Mouse (Mus musculus) lung, postnatal 0 days (tissue): ENCODE results near the gene Phf7. TPM values are rescaled to one million over a fixed set of nuclear protein-coding genes. Genes with fewer than 3 reads are reported as not detected.

Source experiments
- ATAC-seq: fragments of 200-750 bp; cut with Nextera tagmentation; 2 replicates; pipeline ENCODE4 v1.8.0; 2017; ENCODE audit warnings: moderate library complexity
- DNase-seq: peaks from one replicate; pipeline ENCODE4 v3.0.0-alpha.2; 2016; ENCODE audit warnings: low spot score
- H3K27ac ChIP-seq: fragments of 300-500 bp; sonication (generic); 2 replicates; pipeline ENCODE4 v1.5.1; 2014; ENCODE audit warnings: antibody characterized with exemption, mild to moderate bottlenecking, low read length, mixed read lengths
- H3K27me3 ChIP-seq: fragments of 300-500 bp; sonication (generic); replicated peaks from 2 replicates; pipeline ENCODE4 v1.6.1; 2014; ENCODE audit warnings: low read length, mixed read lengths; ENCODE audit not compliant: insufficient read depth
- H3K36me3 ChIP-seq: fragments of 300-500 bp; sonication (generic); 2 replicates; pipeline ENCODE4 v1.6.1; 2014; ENCODE audit warnings: low read length, mixed read lengths; ENCODE audit not compliant: insufficient read depth
- H3K4me1 ChIP-seq: fragments of 300-500 bp; sonication (generic); 2 replicates; pipeline ENCODE4 v1.6.1; 2014; ENCODE audit warnings: antibody characterized with exemption, low read depth, low read length, mixed read lengths; ENCODE audit not compliant: insufficient read depth
- H3K4me2 ChIP-seq: fragments of 300-500 bp; sonication (generic); replicated peaks from 2 replicates; pipeline ENCODE4 v1.6.1; 2014; ENCODE audit warnings: low read depth, mild to moderate bottlenecking, low read length, moderate library complexity, mixed read lengths
- H3K4me3 ChIP-seq: fragments of 300-500 bp; sonication (generic); 2 replicates; pipeline ENCODE4 v1.5.1; 2014; ENCODE audit warnings: low read depth, low read length
- H3K9ac ChIP-seq: fragments of 300-500 bp; sonication (generic); replicated peaks from 2 replicates; pipeline ENCODE4 v1.6.1; 2014; ENCODE audit warnings: low read depth, mild to moderate bottlenecking
- H3K9me3 ChIP-seq: fragments of 300-500 bp; sonication (generic); 2 replicates; pipeline ENCODE4 v1.6.1; 2016; ENCODE audit warnings: low read length, mixed read lengths
- CTCF ChIP-seq: IDR thresholded peaks from 2 replicates; pipeline ENCODE4 v1.5.1; 2016; ENCODE audit warnings: antibody characterized with exemption, mild to moderate bottlenecking
- EP300 ChIP-seq: IDR thresholded peaks from 2 replicates; pipeline ENCODE4 v1.6.1; 2016; ENCODE audit warnings: antibody characterized with exemption, mild to moderate bottlenecking, control low read depth
- WGBS: fragments of 180-500 bp; shearing (Covaris S2); extraction: QIAGEN DNeasy Blood & Tissue Kit; methylation state at CpG from one replicate; pipeline ENCODE4 v1.1.7; 2014; 5-methylcytosine and 5-hydroxymethylcytosine counted together
- polyA plus RNA-seq: library from polyadenylated mRNA; unstranded; fragments of >200 nt; fragmentation: Nextera tagmentation; extraction: Ambion mirVana; gene quantifications from 2 replicates; pipeline ENCODE4 v1.2.1, GENCODE M21; 2015

Phf7 gene
- polyA plus RNA-seq, 1 experiment from 2014 or later, result 18.8 TPM

DNA sequence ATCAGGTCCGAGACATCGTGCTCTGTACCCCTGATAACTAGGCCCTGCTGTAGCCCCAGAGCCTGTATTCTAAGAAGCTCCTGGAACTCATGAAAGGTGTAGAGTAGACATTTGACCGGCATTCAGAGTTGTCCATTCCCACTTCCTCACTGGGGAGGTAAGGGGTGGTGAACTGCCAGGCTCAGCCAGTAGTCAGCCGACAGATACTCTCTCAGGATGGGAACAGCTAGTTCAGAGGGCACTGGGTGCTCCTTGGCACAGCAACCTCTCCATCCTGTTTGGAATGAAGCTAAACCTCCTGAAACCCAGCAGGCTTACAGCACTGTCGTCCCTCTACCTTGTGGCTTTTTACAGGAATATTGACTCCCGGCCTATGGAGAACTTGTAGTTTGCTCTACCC, 39.3 kb downstream of the Phf7 start:
- Histone ChIP-seq H3K4me2 (no peak overlapping the region), H3K9ac (no peak overlapping the region), H3K4me3 (no peak overlapping the region), H3K27me3 (no peaks in the 10 kb centered on the region), H3K36me3 (no peaks in the 10 kb centered on the region), H3K27ac (no peak overlapping the region; the same call in 1 of the 2 replicates), H3K4me1 (peaks cover 3% of the 10 kb centered on the region; the same call in 1 of the 2 replicates), H3K9me3 (no peaks in the 10 kb centered on the region)
- TF ChIP-seq CTCF, result no peak
- no peak for TF ChIP-seq EP300
- ATAC-seq (no peak), DNase-seq (no peak)
- WGBS, result 84% methylated on average over 6 of the region's 6 CpGs

DNA sequence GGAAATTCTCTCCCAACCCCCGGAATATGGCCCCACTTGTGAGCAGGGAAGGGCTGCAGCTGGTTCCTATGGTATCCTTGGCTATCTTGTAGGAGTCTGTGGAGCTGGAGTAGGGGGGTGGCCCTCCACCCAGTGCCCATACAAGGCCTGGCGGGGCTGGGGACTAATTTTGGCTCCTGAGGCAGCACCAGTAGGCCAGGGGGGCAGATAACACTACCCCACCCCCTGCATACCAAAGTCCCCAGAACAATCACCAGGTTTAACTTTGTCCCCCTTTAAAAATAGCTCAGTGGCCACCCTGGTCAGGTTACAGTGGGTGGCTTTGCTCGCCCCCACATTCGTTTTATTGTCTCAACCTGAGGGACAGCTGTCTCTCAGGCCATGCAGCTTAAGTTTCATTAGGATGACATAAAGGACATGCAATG, 42.0 kb downstream of the Phf7 start:
- Histone ChIP-seq H3K4me2 (no peak overlapping the region), H3K9ac (no peak overlapping the region), H3K27ac (no peak overlapping the region), H3K4me3 (no peak overlapping the region), H3K36me3 (no peaks in the 10 kb centered on the region), H3K27me3 (no peaks in the 10 kb centered on the region), H3K4me1 (peaks cover 5% of the 10 kb centered on the region; the same call in 1 of the 2 replicates), H3K9me3 (no peaks in the 10 kb centered on the region)
- no peak for ATAC-seq
- no peak for TF ChIP-seq EP300
- TF ChIP-seq CTCF, result no peak
- 72% methylated on average over 4 of the region's 4 CpGs for WGBS
- no peak for DNase-seq

DNA sequence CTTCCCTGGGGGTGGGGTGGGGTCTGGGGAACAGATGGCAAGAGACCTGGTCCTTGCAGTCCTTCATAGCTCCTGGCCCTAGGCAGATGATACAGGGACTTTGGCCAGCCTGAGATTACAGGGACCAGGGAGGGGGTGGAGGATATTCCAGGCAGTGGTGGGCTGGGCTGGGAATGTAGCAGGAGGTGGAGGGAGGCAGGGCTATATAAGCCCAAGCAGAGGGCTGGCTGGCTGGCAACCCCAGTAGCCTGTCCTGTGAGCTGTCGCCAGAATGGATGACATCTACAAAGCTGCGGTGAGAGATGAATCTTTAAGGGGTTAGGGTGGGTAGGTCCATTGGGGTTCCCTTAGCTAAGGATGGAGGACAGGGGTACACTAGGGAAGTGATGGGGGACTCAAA, 43.0 kb downstream of the Phf7 start, which contains the start of gene Tnnc1:
TSS of gene Tnnc1 (plus strand) at position 229 of the 400 bp plus-strand sequence.
- peaks cover 5% of the 10 kb centered on the region; the same call in 1 of the 2 replicates for H3K4me1 ChIP-seq
- H3K9ac ChIP-seq, result no peak within 1 kb of the TSS
- no peaks in the 10 kb centered on the region for H3K27me3 ChIP-seq
- ATAC-seq, result no peak
- peaks cover 9% of the 10 kb centered on the region; the same call in 1 of the 2 replicates for H3K36me3 ChIP-seq
- peak within 1 kb of the TSS; percentile 77; the same call in 1 of the 2 replicates for H3K4me3 ChIP-seq
- H3K9me3 ChIP-seq, result no peaks in the 10 kb centered on the region
- H3K4me2 ChIP-seq, result peak within 1 kb of the TSS; percentile 72
- H3K27ac ChIP-seq, result peak within 1 kb of the TSS; percentile 94
- no peak for DNase-seq
- TF ChIP-seq EP300, result no peak
- TF ChIP-seq CTCF, result no peak
- WGBS, result 48% methylated on average over 2 of the region's 2 CpGs

DNA sequence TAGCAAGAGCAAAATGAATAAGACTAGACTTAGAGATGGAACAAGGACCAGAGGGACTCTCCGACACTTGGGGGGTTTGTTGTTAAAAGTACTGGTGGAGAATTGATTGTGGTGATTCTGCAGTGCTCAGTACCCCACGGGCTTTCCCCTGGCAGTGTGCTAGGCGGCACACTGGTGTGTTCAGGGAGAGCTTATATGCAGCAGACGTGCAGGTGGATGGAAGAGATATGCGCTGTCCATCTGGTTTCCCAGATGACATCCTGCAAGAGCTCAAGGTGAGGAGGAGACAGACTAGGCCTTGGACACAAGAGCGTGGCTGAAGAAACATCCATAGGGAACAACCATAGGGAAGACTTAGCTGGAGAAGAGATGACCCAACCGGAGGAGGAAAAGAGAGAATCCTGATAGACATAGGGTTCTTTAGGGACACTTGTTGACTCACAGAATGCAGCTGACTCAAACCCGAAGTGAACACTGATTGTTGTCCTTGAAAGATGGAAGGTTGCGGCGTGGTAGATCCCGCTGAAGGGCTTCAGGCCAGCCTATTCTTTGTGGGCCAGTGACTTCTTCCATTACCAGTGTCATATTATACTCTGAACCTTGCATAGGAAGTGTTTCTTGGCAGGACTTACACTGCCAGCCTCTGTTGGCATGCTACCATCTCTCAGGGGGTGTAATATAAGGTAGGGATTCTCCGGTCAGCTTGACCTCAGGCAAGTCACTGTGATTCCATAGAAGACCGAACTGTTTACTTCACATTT, 43.9 kb downstream of the Phf7 start:
- Histone ChIP-seq H3K4me3 (peak overlapping the region; percentile 77), H3K27me3 (no peaks in the 10 kb centered on the region), H3K27ac (peak overlapping the region; percentile 94), H3K9ac (peak overlapping the region; percentile 93), H3K9me3 (no peaks in the 10 kb centered on the region), H3K36me3 (peaks cover 15% of the 10 kb centered on the region; the same call in 1 of the 2 replicates), H3K4me2 (peak overlapping the region; percentile 72), H3K4me1 (peaks cover 5% of the 10 kb centered on the region; the same call in 1 of the 2 replicates)
- TF ChIP-seq CTCF (no peak), EP300 (no peak)
- ATAC-seq (peak; percentile 0; the same call in 1 of the 2 replicates), DNase-seq (no peak)
- WGBS, result 71% methylated on average over 13 of the region's 13 CpGs

DNA sequence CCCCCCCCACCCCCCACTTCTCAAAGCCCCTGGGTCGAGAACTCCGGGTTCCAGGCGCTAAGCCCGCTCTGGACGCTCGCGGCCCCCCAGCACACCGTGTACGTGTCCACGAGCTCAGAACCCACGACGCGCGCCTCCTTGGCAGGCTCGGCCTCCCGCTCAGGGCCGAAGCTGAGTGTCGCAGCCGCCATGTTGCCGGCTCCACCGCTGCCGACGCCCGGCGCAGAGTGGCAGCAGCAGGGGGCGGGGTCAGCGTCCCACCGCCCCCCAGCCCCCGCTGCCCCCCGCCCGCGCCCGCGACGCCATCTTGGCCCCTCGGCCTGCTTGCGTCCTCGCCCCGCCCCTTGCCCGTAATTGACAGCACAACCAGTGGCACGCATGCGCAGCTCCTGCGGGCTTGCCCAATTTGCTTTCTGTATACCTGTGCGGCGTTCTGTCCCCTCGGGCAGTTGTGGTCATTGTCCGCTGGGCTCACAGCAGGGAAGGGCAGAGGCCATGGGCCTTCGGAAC, 44.6 kb downstream of the Phf7 start:
- Histone ChIP-seq H3K9me3 (no peaks in the 10 kb centered on the region), H3K4me3 (peak overlapping the region; percentile 77), H3K27me3 (no peaks in the 10 kb centered on the region), H3K4me1 (peaks cover 5% of the 10 kb centered on the region; the same call in 1 of the 2 replicates), H3K4me2 (peak overlapping the region; percentile 72), H3K27ac (peak overlapping the region; percentile 94), H3K36me3 (peaks cover 15% of the 10 kb centered on the region; the same call in 1 of the 2 replicates), H3K9ac (peak overlapping the region; percentile 93)
- peak; percentile 75 for ATAC-seq
- 2% methylated on average over 34 of the region's 48 CpGs for WGBS
- no peak for TF ChIP-seq CTCF
- TF ChIP-seq EP300, result no peak
- DNase-seq, result peak; percentile 99
